Mouse (Mus musculus) heart, adult 10 weeks (tissue): ENCODE measurements around the gene Musk. TPM values are rescaled to one million over a fixed set of nuclear protein-coding genes. Genes with fewer than 3 reads are reported as not detected.

Source experiments
- polyA plus RNA-seq: library from polyadenylated mRNA; stranded (reverse); fragments of 350-450 nt; fragmentation: Illumina TruSeq; extraction: RNeasy Lipid Tissue Mini Kit (QIAGEN cat#74804); gene quantifications from one replicate; pipeline ENCODE4 v1.2.3, GENCODE M21; 2014; ENCODE audit warnings: low read depth, low replicate concordance

The Musk gene
- polyA plus RNA-seq = 0.26 TPM

DNA sequence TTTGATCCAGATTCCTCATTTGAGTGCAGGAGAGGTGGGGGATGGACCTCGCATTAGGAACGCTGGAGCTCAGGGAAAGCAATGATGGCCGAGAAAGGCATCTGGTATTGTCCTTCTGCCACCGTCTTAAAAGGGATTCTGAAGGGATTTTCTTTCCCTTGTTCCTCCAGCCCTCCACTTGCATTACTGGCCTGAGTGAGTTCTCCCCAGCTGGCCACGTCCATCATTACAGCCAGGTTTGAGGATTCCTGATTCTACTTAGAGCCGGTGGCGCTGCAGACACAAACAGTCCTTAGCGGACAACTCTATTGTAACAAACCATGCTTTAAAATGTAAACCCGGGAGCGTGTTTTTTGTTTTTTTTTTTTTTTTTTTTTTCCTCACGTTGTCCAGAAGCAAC is at the start of gene Musk:
TSS of gene Musk (plus strand) at position 274 of the 400 bp plus-strand sequence.

Other genes starting within 250 kb of the Musk start
- gene Svep1, start 79.1 kb upstream of the Musk start, polyA plus RNA-seq = 3.0 TPM